Mouse (Mus musculus): ENCODE data around the gene Fut4.
"Not testable (repeated sequence)": the region's sequence is repeated elsewhere in the genome, so short reads cannot be mapped to it uniquely, and the experiment has no call there.

Gene Fut4

DNA sequence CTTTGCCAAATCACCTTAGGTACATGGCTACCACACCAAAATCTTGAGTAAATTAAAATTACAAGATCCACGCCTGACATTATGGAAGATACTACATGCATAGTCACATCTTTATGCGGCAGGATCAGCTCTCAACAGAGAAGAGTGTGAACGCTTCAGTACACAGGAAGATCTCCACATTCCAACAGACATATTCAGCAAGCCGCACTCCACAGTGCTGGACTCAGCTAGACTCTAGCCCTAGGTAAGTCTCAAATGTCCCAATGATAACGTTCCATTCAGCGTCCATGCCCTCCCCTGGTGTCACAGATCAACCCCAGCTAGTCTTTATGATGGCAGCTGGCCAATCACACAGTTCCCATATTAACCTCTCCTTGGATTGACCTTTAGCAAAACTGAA, 26.2 kb downstream of the Fut4 start:
- CTCF ChIA-PET = no interaction called here

DNA sequence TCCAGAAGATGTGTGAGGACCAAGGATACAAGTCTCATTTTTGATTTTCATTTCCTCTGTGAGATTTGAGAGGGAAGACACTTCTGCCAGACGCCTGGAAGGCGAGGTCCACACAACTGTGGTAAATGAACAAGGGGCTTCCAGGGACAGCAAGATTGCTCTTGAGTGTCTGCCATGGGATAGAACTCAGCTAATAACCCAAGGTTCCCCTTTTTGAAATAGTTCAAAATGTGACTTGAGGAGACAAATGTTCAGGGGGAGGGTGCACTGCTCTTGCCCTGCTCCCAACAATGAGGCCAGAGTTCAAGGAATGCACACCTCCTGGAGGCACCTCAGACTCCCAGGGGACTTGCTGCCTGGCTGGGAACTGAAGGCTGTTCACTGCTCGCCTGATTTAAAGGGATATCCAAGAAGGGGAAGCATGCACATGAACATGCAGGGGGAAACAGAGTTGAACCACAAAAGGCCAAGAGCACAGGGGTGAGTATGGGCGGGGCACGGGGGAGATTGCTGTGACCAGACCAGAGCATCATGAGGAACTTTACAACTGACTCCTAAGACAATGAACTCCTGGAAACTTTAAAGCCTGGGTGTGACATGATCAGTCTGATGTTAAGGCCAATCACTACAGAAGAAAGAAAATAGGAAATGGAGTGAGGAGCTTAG, 27.3 kb downstream of the Fut4 start:
- CTCF ChIA-PET = no interaction called here

DNA sequence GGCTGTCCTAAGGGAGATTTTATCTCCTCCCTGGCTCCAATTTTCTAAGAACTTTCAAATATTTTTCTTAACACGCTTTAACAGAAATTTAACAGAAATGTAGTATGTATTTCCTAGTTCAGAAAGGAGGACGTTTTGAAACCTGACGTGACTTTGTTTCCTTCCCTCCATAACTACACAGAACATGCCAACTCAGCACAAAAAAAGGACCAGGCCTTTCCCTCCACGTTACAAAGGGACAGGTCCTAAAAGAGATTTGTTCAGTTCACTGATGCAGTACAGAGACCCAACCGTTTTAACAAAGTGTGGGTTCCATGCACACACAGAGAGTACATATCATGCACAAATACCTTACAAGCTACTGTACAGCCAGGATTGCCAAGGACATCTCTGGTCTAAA, 30.6 kb downstream of the Fut4 start:
- CTCF ChIA-PET = no interaction called here

DNA sequence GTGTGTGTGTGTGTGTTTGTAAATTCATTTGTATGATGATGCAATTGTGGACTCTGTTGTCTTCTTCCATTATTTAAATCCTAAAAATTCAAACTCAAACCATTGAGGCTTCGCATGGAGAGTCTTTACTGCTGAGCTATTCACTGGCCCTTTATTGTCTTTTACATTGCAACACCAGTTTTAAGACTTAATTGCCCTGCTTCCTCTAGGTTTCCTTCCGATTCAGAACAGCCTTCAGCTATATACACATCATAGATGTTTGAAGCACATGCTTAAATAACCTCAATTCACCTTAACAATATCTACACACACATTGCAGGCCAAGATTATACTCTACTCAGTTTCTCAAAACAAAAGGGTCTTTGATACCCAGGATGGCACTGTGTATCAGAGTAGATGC, 31.8 kb downstream of the Fut4 start:
- CTCF ChIA-PET = no interaction called here

DNA sequence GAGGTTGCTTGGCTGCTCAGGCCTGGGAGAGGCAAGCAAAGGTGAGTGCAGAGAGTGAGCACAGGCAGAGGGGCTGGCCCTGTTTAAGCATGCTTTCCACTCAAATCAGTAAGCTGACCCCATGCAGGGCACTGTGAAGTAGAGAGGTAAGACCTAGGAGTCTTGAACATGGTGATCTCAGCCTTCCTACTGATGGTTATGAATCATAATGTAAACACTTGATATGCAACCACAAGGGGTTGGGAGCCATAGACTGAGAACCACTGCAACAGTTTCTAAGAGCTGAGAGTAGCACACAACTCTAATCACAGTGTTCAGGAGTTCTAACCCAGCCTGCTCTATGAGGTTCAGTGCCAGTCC, 33.9 kb downstream of the Fut4 start:
- CTCF ChIA-PET = no interaction called here

DNA sequence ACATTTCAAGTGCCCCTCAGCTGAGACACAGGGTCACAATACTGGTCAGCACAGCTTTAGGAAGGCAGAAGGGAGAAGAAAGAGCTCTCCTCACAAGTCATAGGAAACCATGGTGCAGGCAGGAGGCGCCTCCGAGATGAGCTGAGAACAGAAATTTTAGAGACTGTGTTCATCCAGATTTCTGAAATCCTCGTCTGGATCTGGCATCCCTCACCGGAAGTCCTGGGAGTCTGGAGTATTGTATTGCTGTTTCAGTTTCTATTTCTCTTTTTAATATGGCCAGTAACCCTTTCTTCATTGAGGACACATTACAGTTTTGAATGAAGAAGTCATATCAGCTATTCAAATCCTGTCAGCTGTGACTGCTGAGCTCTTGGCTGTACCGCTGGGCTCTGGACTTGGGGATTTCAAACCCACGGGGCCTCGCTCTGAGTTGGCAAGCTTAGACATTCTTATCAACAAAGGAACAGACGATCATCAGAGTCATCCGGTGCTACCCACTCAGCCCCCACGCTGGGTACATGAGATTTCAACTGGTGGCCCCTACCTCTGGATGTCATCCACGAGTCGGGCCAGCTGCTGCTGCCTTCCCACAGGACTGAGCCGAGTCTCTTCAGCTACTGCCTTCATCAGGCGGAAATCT, 34.4 kb downstream of the Fut4 start:
- CTCF ChIA-PET = no interaction called here

DNA sequence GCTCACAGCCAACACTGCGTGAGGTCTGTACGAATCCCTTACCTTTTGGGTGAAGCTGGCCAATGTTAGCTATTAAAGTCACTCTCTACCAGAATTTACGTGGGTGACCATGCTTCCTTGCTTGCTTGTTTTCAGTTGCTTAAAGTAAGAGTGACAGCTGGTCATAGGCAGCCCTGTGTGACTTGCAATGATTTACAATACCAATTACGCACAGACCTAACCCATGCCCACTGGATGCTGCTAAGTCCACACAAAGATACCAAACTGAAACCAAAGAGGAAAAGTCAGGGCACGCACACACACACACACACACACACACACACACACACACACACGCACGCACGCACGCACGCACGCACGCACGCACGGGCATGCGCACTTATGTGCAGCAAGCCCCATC, 36.9 kb downstream of the Fut4 start:
- CTCF ChIA-PET = no interaction called here

DNA sequence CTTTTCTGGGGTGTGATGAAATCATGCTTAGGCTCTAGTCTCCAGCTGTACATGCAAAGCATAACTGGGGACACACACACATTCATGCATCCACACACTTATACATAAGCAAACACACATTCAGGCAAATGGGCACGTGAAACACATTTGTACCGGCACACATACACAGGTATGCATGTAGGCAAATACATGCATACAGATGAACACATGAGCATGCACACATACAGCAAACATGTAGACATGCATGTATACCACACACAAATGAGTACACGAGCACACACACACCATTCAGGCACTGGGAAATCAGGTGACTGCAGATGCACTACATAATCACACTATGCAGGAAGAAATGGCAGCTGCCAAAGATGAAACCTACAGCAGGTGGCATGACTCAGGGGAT, 41.3 kb downstream of the Fut4 start:
- CTCF ChIA-PET = no interaction called here

DNA sequence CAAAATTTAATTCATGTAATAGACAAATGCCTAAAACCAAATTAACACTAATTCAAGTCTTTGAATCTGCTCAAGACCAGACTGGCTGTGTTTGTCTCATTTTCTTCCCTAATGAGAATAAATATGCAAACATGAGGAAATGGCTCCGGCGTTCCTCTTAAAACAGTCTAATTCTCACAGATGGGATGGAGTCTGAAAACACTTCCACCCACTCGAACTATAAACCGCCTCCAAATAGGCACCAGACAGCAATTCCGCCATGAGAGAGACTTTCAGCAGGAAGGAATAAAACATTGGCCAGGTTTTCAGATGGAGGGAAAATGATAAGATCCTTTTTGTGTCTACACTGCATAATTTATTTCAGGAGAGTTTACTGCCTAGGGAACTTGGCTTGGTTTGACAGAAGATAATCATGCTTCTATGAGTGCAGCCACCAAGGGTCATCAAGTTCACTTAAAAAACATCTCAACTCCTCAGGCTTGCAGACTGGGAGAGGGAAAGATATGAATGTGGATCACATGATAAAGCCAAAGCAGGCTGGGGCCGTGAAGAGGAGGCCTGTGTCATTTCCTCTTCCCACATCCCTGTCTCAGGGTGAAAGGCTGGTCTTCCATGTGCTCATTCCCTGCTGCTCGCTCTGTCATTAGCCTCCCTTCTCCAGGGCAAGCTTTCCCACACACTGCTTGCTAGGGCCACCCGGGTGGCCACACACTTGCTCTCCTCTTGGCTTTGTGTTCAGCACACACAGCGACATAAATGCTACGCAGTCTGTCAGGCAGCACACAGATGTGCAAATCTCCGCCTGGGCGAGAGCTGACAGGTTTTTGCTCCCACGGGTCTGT, 46.7 kb downstream of the Fut4 start:
- CTCF ChIA-PET = no interaction called here

DNA sequence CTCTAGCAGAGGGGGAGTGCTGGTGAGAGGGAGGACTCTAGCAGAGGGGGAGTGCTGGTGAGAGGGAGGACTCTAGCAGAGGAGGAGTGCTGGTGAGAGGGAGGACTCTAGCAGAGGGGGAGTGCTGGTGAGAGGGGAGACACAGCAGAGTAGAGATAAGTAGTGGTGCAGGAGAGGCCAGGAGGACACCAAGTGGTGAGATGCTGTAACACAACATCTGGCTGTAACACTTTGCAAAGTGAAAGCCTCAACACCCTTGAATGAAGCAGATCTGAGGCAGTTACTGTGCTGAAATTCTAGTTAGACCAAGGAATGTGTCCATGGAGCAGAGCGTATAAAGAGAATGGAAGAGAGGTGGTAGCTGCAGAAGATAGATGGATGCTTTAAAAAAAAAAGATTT, 51.4 kb downstream of the Fut4 start:
- CTCF ChIA-PET = not testable (repeated sequence)

DNA sequence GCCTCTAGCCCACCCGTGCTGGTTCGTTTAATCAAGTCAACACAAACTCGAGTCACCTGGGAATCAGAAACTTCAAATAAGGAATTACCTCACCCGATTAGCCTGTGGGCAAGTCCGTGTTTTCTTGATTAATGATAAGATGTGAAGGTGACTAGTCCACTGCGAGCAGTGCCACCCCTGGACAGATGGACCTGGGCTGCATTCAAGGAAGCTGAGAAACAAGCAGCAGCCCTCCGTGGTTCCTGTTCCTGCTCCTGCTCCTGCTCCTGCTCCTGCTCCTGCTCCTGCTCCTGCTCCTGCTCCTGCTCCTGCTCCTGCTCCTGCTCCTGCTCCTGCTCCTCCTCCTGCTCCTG, 52.9 kb downstream of the Fut4 start:
- CTCF ChIA-PET = no interaction called here

DNA sequence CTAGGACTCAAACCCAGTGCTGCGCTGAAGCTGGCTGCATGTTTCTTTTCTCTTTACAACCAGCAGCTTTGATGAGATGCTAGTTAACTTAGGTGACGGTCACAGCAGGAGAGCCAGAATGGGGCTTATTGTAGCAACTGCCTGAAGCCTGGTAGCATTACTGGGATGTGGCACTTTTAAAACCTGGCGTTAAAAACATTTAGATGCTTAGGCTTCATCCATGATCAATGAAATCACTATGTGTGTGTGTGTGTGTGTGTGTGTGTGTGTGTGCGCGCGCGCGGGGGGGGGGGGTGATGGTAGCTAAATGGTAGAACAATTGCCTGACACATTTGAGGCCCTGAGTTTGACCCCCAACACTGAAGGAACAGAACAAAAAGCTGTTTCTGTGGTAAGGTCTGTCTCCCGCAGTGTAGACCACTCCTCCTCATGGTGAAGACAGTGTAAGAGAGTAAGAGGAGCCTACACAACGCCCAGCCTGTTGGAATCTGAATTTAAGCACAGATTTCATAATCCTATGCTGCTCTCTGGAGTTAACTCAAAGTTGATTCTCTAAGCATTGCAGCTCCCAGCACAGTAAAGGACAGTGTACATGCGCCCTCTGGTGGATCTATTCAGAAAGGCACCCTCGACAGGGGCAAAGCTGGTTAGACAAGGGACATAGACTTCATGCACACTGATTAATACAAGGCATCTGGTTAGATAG, 53.5 kb downstream of the Fut4 start:
- CTCF ChIA-PET = no interaction called here

Data from spleen, embryonic (tissue).